Mouse (Mus musculus): ENCODE results near the gene Evc.

- TF ChIP-seq EP300 (IDR thresholded peaks at IDR 0.05; ENCODE audit: insufficient read depth, low read depth, low read length) (no peak), CTCF (IDR thresholded peaks at IDR 0.05; ENCODE audit: low read depth, low read length) (no peak)
These were observed 18.0 kb downstream of the Evc start for GRCm38 (mm10) chr5:37318715-37319114.

All from ES-Bruce4 (cell line).